Mouse (Mus musculus): ENCODE measurements around the gene Scaf4.

- TF ChIP-seq CTCF (IDR thresholded peaks at IDR 0.05), result no peak
- peak; percentile 76 for TF ChIP-seq EP300 (IDR thresholded peaks at IDR 0.05)
Observed at GRCm38 (mm10) chr16:90210717-90211116, 73.6 kb downstream of the Scaf4 start.

All from lung, postnatal 0 days (tissue).